Mouse (Mus musculus) thymus, adult 2 months (tissue): ENCODE measurements around the gene AI837181. TPM values are rescaled to one million over a fixed set of nuclear protein-coding genes. Genes with fewer than 3 reads are reported as not detected.

ENCODE experiments used
- DNase-seq: peaks from one replicate; pipeline ENCODE4 v3.0.0; 2021
- H3K27ac ChIP-seq: fragments of 200-500 bp; 2 replicates; pipeline ENCODE4 v1.5.1; 2012; ENCODE audit warnings: low read length, control low read depth; ENCODE audit not compliant: control insufficient read depth, insufficient read depth
- H3K27me3 ChIP-seq: fragments of 200-500 bp; 2 replicates; pipeline ENCODE4 v1.6.1; 2012; ENCODE audit warnings: mild to moderate bottlenecking, low read length, moderate library complexity, mixed read lengths; ENCODE audit not compliant: control insufficient read depth, insufficient read depth
- H3K36me3 ChIP-seq: fragments of 200-500 bp; 2 replicates; pipeline ENCODE4 v1.6.1; 2012; ENCODE audit warnings: mild to moderate bottlenecking, low read length, moderate library complexity; ENCODE audit not compliant: control insufficient read depth, insufficient read depth
- H3K4me1 ChIP-seq: fragments of 200-500 bp; replicated peaks from 2 replicates; pipeline ENCODE4 v1.6.1; 2012; ENCODE audit warnings: low read length; ENCODE audit not compliant: control insufficient read depth, insufficient read depth
- H3K4me3 ChIP-seq: fragments of 200-500 bp; 2 replicates; pipeline ENCODE4 v1.5.1; 2012; ENCODE audit warnings: mild to moderate bottlenecking, low read length, control low read depth, moderate library complexity; ENCODE audit not compliant: control insufficient read depth, insufficient read depth
- CTCF ChIP-seq: fragments of 200-500 bp; IDR thresholded peaks from 2 replicates; pipeline ENCODE4 v1.5.1; 2012; ENCODE audit warnings: mild to moderate bottlenecking, control low read depth, low read length, moderate library complexity, borderline replicate concordance; ENCODE audit not compliant: control insufficient read depth, poor library complexity, insufficient read depth; ENCODE audit errors: extremely low read depth
- POLR2A ChIP-seq: fragments of 200-500 bp; IDR thresholded peaks from 2 replicates; pipeline ENCODE4 v1.6.1; 2012; ENCODE audit warnings: mild to moderate bottlenecking, low read length, control low read depth, moderate library complexity; ENCODE audit not compliant: control insufficient read depth, poor library complexity, insufficient read depth; ENCODE audit errors: extremely low read depth
- WGBS: fragments of 180-500 bp; shearing (Covaris S2); methylation state at CpG from one replicate; pipeline ENCODE4 v1.1.7; 2018; 5-methylcytosine and 5-hydroxymethylcytosine counted together
- polyA plus RNA-seq: library from polyadenylated mRNA; depleted of rRNA; stranded (reverse); fragments of >200 nt; gene quantifications from 2 replicates; pipeline ENCODE4 v1.2.3, GENCODE M21; 2012; rRNA removed

The AI837181 gene
- 145 and 149 TPM in 2 replicates for polyA plus RNA-seq

DNA sequence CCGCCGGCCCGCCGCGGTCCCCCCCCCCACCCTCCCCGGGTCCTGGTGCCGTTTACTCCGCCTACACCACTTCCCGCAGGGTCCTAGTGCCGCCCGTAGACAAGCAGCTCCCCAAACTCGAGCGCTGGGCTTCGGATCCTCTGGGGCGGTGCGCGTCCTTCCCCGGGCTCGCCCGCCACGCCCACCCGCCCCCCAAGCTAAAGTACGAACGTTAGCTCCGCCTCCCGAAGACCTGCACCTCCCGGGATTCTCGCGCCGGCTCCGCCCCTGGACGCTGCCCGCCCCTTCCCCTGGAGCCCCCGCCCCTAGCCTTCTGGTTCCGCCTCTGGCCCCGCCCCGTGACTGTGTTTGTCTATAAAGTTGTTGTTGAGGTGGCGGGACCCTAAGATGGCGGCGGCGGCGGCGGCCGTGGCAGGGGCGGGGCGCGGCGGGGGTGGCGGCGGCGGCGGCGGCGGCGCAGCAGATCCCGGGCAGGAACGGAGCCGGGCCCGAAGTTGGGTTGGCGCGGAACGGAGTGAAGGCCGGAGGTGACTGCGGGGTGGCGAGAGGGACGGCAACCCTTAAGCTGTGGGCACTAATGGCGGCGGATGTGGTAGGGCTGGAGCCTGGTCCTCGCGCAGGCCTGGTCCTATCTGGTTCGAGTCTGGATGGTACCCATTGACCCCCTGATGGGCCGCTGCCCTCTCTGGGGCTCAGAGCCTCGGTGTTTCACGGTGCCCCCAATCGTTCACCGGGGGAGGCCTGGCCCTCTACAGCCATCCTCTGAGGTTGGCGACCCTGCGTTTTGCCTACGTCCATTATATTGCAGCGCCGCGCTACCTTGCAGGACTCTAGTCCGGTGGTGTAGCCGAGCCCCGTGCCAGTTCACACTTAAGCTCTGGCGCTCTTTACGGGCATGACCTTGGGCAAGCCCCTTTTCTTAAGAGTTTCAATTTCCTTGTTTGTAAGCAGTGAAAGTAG lies at the start of gene AI837181, which contains the start of gene Drap1:
Gene AI837181, plus strand, starts transcription at position 363 of the 960 bp plus-strand sequence.
Gene Drap1, minus strand, starts transcription at position 198 of the 960 bp plus-strand sequence.
- H3K4me1 ChIP-seq = peaks cover 39% of the 10 kb centered on the region
- H3K36me3 ChIP-seq = 0 out of 2 replicates have a peak, but pooled peaks cover 8% of the 10 kb centered on the region
- no peaks in the 10 kb centered on the region for H3K27me3 ChIP-seq
- H3K4me3 ChIP-seq = peak within 1 kb of the TSS; percentile 83
- TF ChIP-seq POLR2A (peak; percentile 61), CTCF (no peak)
- 1% methylated on average over 84 of the region's 87 CpGs for WGBS
- DNase-seq = peak; percentile 94
- peak within 1 kb of the TSS; percentile 41 for H3K27ac ChIP-seq

DNA sequence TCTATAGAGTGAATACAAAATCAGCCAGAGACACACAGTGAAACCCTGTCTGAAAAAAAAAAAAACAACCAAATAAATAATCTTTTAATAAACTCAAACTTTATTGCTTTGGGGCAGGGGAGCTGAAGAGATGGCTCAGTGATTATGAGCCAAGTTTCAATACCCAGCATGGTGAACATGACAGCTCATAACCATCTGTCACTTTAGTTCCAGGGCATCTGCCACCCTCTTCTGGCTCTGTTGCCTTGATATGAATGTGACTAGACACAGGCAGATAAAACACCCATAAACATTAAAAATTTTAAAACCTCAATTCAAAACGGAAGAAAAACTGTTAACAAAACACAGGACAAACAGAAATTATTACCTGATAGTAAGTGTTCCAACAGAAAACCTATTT lies 47.5 kb upstream of the AI837181 start:
- Histone ChIP-seq H3K27me3 (no peaks in the 10 kb centered on the region), H3K4me3 (no peak overlapping the region), H3K36me3 (peaks cover 53% of the 10 kb centered on the region), H3K27ac (no peak overlapping the region), H3K4me1 (no peaks in the 10 kb centered on the region)
- WGBS = 90% methylated on average over 1 of the region's 1 CpGs
- DNase-seq = no peak
- TF ChIP-seq POLR2A (no peak), CTCF (no peak)

DNA sequence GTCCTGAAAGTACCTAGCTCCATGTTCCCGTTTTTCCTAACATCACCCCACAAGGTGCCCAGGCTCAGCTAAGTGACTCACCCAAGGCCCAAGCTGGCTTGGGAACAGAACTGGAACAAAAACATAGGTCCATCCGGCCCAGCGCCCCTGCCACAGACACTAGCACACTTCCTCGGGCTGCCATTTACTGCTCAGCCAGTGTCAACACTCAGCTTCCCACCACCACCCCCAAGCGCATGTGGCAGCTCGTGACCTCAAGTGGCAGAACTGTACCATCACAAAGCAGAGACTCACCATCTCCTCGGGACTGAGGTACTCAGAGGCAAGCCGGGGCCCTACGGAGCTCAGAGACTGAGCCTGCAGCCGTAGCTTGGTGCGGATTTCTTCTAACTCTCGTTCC lies 41.6 kb upstream of the AI837181 start:
- H3K27ac ChIP-seq = no peak overlapping the region
- H3K36me3 ChIP-seq = peaks cover 65% of the 10 kb centered on the region
- H3K27me3 ChIP-seq = no peaks in the 10 kb centered on the region
- 96% methylated on average over 12 of the region's 12 CpGs for WGBS
- no peak for DNase-seq
- no peak overlapping the region for H3K4me3 ChIP-seq
- peaks cover 5% of the 10 kb centered on the region for H3K4me1 ChIP-seq
- TF ChIP-seq POLR2A (no peak), CTCF (no peak)

DNA sequence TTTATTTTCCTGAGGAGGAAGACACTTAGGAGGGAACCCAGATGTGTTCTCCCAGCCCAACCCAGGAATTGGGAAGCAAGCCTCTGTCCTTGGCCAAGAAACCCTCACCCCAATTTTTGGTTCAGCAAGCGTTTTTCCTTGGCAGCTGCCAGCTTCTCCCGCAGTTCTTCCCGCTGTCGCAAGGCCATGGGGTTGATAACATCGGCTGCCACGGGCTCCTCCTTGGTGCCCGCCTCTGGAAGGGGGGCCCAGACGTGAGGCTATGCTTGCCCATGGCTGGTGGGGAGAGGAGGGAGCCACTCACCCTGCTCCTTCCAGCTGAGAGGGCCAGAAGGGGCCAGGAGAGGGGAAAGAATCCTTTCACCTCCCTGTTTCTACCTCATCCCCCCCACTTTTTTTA lies 40.2 kb upstream of the AI837181 start:
- Histone ChIP-seq H3K36me3 (peaks cover 51% of the 10 kb centered on the region), H3K27ac (no peak overlapping the region), H3K4me1 (peaks cover 8% of the 10 kb centered on the region), H3K27me3 (no peaks in the 10 kb centered on the region), H3K4me3 (no peak overlapping the region)
- 97% methylated on average over 8 of the region's 8 CpGs for WGBS
- TF ChIP-seq POLR2A (no peak), CTCF (no peak)
- no peak for DNase-seq

DNA sequence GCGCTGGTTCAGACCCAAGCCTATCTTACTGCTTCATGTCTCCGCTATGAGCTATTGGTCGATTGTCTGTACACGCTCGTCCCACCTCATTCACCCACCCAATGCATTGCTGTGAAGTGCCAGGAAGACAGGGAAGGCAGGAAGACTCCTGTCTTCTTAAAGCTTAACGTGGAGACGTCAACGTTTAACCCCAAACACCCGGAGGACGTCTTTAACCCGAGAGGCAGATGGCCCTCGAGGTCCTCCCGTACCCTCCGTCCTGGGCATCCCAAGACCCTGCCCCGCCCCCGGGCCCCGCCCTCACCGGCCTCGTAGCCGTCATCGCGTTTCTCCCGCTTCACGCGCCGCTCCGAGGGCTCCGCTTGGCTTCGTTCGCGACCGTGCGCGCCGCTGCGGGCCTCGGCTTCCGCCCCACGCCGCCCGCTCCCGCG lies 36.9 kb upstream of the AI837181 start:
- WGBS = under 1% methylated on average over 43 of the region's 43 CpGs
- Histone ChIP-seq H3K36me3 (peaks cover 18% of the 10 kb centered on the region), H3K4me1 (peaks cover 19% of the 10 kb centered on the region), H3K27me3 (no peaks in the 10 kb centered on the region), H3K27ac (no peak overlapping the region), H3K4me3 (peak overlapping the region; percentile 88)
- DNase-seq = no peak
- TF ChIP-seq POLR2A (no peak), CTCF (no peak)

DNA sequence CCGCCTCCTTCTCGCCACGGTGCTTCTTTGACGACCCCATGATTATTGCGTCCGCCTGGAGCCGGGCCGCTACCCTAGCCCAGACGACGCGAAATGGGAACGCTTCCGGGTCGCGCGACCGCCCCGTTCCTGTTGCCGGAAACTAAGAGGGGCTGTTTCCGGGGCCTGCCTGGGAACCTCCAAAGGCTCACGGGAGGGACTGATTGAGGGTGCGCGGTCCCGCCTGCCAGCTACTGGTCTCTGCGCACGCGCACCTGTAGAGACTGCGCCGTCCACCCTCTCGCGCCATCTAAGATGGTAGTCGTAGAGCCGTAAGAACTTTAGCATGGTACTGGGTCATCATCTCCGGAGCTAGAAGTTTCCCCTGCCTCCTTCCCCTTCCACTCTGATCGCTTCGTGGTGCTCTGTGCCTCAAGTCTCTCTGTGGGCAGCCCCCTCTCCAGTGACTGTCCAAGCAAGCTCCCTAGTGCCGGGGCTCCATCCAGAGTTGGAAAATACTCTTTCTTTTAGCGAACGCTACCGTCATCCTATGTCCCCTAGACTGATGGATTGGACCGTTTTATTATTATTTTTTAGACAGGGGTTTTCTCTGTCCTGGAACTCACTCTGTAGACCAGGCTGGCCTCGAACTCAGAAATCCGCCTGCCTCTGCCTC lies 36.2 kb upstream of the AI837181 start, which contains the start of gene Sart1:
Gene Sart1, minus strand, starts transcription at position 116 of the 655 bp plus-strand sequence.
- TF ChIP-seq CTCF (0 out of 2 replicates have a peak, but pooled peaks have one; percentile 26), POLR2A (peak; percentile 95)
- H3K27ac ChIP-seq = peak within 1 kb of the TSS; percentile 94
- WGBS = under 1% methylated on average over 43 of the region's 43 CpGs
- DNase-seq = peak; percentile 94
- H3K36me3 ChIP-seq = peaks cover 11% of the 10 kb centered on the region
- no peaks in the 10 kb centered on the region for H3K27me3 ChIP-seq
- peak within 1 kb of the TSS; percentile 88 for H3K4me3 ChIP-seq
- H3K4me1 ChIP-seq = peaks cover 19% of the 10 kb centered on the region
